Mouse (Mus musculus): ENCODE measurements around the gene Gm28035. TPM values are rescaled to one million over a fixed set of nuclear protein-coding genes. Genes with fewer than 3 reads are reported as not detected.

Gene Gm28035
- polyA plus RNA-seq, 1 experiment from 2014 or later: 0.15 TPM

DNA sequence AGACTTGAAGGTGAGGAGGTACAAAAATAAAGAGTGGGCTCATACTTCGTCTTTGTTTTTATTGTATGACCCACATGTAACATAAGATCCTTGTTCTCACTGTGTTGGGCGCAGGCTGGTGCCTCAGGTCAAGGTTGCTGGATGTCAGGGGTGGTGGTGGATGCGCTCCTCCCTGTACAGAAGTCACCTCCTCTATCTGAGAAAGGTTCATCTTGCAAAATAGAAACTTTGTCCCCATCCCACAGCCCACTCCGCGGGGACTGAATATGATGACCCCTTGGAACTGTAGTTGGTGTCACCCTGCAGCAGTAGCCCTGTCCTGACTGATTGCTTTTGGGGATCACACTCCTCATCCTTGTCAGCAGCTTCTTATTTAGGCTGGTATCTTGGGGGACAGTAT is 6.7 kb downstream of the Gm28035 start:
- H3K9ac ChIP-seq (replicated peaks; ENCODE audit: low read depth, low read length): no peak overlapping the region
- 98% methylated on average over 5 of the region's 5 CpGs for WGBS
- ATAC-seq (ENCODE audit: low read depth): no peak
- H3K9me3 ChIP-seq (ENCODE audit: control insufficient read depth, low read length): no peaks in the 10 kb centered on the region
- no peak overlapping the region for H3K4me3 ChIP-seq (ENCODE audit: low read depth, low read length)
- no peak overlapping the region for H3K4me2 ChIP-seq (ENCODE audit: low read depth, low read length)
- no peaks in the 10 kb centered on the region for H3K4me1 ChIP-seq (ENCODE audit: control insufficient read depth, insufficient read depth, low read length)
- H3K27me3 ChIP-seq (ENCODE audit: control insufficient read depth, insufficient read depth, low read length): no peaks in the 10 kb centered on the region
- peaks cover 21% of the 10 kb centered on the region for H3K36me3 ChIP-seq (ENCODE audit: control insufficient read depth, insufficient read depth, low read length)
- H3K27ac ChIP-seq (ENCODE audit: low read depth, low read length): no peak overlapping the region

DNA sequence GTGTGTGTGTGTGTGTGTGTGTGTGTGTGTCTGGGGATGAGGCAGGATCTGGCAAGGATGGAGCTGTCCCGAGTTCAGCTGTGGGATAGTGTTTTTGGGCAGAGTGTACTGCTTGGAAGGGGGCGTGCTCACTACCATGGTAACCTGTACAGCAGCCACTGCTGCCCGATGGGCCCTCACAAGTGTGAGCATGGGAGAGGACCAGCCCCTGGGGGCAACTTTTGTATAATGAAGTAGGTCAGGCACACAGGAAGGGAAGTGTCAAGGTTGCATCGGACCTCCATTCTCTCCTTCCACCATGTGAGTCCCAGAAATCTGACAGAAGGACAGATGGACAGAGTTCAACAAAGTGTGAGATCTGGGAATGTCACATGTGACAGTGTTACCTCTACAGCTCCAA is 7.3 kb downstream of the Gm28035 start:
- no peaks in the 10 kb centered on the region for H3K9me3 ChIP-seq (ENCODE audit: control insufficient read depth, low read length)
- H3K4me1 ChIP-seq (ENCODE audit: control insufficient read depth, insufficient read depth, low read length): no peaks in the 10 kb centered on the region
- no peaks in the 10 kb centered on the region for H3K27me3 ChIP-seq (ENCODE audit: control insufficient read depth, insufficient read depth, low read length)
- no peak overlapping the region for H3K4me2 ChIP-seq (ENCODE audit: low read depth, low read length)
- ATAC-seq (ENCODE audit: low read depth): no peak
- WGBS: 68% methylated on average over 4 of the region's 4 CpGs
- H3K36me3 ChIP-seq (ENCODE audit: control insufficient read depth, insufficient read depth, low read length): peaks cover 21% of the 10 kb centered on the region
- H3K9ac ChIP-seq (replicated peaks; ENCODE audit: low read depth, low read length): no peak overlapping the region
- H3K4me3 ChIP-seq (ENCODE audit: low read depth, low read length): no peak overlapping the region
- no peak overlapping the region for H3K27ac ChIP-seq (ENCODE audit: low read depth, low read length)

DNA sequence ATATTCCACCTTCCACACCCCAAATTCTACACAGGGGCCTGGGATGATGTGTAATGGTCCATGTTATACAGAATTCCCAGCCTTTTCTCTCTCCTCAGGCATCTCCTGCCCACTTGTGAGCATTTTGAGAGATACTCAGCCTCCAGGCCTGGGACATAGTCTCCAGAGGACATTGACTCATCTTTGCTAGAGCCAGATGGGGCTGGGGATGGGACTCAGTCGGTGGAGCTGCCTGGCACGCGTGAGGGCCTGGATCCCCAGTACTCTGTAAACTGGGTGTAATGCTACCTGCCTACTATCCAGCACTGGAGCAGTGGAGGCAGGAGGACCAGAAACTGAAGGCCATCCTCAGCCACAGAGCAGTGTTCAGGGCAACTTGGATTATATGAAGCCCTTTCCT is 8.8 kb downstream of the Gm28035 start:
- Histone ChIP-seq H3K9ac (replicated peaks; ENCODE audit: low read depth, low read length) (no peak overlapping the region), H3K4me3 (ENCODE audit: low read depth, low read length) (no peak overlapping the region), H3K36me3 (ENCODE audit: control insufficient read depth, insufficient read depth, low read length) (peaks cover 14% of the 10 kb centered on the region; the same call in 1 of the 2 replicates), H3K27me3 (ENCODE audit: control insufficient read depth, insufficient read depth, low read length) (no peaks in the 10 kb centered on the region), H3K4me1 (ENCODE audit: control insufficient read depth, insufficient read depth, low read length) (no peaks in the 10 kb centered on the region), H3K9me3 (ENCODE audit: control insufficient read depth, low read length) (no peaks in the 10 kb centered on the region), H3K27ac (ENCODE audit: low read depth, low read length) (no peak overlapping the region), H3K4me2 (ENCODE audit: low read depth, low read length) (no peak overlapping the region)
- ATAC-seq (ENCODE audit: low read depth): no peak
- 90% methylated on average over 3 of the region's 3 CpGs for WGBS

DNA sequence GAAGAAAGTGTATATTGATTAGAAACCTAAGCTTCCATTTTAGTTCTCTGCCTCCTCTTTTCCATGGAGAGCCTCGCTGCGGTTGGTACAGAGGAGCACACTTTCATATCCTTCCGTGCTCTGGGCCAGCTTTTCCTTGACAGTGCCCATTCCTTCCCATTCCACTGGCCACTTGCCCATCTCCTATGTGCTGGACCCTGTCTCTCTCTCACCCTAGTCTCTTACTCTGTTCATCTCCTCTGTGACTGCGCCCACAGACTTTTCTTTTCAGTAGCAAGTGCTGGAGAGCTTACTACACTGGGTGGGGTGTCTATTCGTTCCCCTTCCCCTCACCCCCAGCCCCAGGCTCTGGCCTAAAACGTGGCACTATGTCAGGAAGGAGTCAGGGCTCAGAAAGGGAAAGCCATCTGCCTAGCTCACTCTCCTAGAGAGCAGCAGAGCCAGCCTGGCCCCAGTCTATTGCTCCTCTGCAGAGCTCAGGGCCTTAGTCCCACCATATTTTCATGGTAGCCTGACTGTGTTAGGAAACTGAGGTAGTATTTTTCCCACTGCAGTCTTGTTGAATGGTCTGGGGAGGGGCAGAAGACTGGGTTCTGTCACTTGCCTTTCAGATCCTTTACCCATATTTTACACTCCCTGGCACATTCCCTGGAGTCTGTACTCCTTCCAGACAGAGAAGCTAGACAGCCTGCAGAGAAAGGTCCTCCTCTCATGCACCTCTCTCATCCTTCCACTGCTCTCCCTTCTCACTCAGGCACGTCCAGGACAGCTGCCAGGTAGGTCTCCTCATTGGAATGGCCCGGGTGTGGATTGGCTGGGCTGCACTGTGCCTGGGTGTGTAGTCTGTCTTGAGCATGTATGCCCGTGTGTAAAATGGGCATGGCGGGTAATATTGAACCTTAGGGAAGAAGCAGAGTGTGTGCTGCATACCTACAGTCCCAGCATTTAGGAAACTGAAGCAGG is 10.1 kb downstream of the Gm28035 start:
- Histone ChIP-seq H3K9ac (replicated peaks; ENCODE audit: low read depth, low read length) (no peak overlapping the region), H3K4me2 (ENCODE audit: low read depth, low read length) (no peak overlapping the region), H3K9me3 (ENCODE audit: control insufficient read depth, low read length) (no peaks in the 10 kb centered on the region), H3K27me3 (ENCODE audit: control insufficient read depth, insufficient read depth, low read length) (no peaks in the 10 kb centered on the region), H3K4me1 (ENCODE audit: control insufficient read depth, insufficient read depth, low read length) (no peaks in the 10 kb centered on the region), H3K4me3 (ENCODE audit: low read depth, low read length) (no peak overlapping the region), H3K36me3 (ENCODE audit: control insufficient read depth, insufficient read depth, low read length) (peaks cover 20% of the 10 kb centered on the region), H3K27ac (ENCODE audit: low read depth, low read length) (no peak overlapping the region)
- WGBS: 87% methylated on average over 10 of the region's 10 CpGs
- ATAC-seq (ENCODE audit: low read depth): no peak

DNA sequence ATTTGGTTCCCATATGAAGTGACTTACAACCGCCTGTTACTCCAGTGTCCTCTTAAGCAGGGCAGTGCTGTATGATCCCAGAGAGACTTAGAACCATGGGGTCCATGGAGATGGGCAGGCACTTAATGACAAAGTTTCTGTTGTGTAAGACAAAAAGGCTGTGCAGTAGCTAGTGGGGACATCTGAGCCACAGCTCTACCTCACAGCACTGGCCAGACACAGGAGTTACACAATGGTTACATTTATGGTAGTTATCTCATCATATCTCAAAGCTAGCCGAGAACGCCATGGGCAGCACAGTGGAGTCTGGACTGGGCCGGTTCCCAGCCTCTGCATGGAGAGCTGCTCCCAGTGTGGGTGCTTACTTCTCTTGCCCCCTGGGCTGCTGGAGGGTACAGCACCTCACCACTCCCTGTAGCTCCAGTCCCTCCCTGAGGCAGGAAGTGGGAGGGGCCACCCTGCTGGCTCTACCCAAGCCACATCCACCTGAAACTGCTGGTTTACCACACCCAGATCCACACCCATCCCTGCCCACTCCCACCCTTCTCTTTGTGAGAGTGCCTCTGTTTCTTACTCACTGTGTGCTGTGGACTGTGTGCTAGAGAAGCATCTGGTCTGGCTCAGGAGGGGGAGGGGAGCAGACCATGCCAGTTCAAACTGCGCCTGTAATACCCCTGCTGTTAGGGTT is 11.2 kb downstream of the Gm28035 start:
- ATAC-seq (ENCODE audit: low read depth): no peak
- 72% methylated on average over 5 of the region's 5 CpGs for whole genome bisulfite sequencing
- H3K36me3 ChIP-seq (ENCODE audit: control insufficient read depth, insufficient read depth, low read length): peaks cover 31% of the 10 kb centered on the region

DNA sequence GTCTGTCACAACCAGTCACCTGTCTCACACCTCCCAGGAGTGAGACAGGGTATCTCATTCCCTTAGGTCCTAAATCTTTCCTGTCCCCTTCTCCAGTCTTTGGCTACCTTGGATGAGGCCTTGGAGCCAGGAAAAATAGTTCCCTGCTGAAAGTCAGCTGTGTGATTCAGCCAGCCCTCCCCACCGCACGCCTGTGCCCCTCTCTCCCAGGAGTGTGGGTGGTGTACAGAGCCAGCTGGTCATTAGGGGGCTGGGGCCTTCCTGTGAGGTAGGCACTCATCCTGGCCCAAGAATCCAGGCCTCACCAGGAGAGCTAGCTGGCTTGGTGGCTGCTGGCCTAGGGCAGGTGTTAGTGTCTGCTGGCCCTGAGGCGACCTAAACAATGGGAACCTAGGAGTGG is 12.2 kb downstream of the Gm28035 start:
- Histone ChIP-seq H3K4me3 (ENCODE audit: low read depth, low read length) (no peak overlapping the region), H3K27me3 (ENCODE audit: control insufficient read depth, insufficient read depth, low read length) (no peaks in the 10 kb centered on the region), H3K4me2 (ENCODE audit: low read depth, low read length) (no peak overlapping the region), H3K9me3 (ENCODE audit: control insufficient read depth, low read length) (no peaks in the 10 kb centered on the region), H3K36me3 (ENCODE audit: control insufficient read depth, insufficient read depth, low read length) (peaks cover 41% of the 10 kb centered on the region), H3K4me1 (ENCODE audit: control insufficient read depth, insufficient read depth, low read length) (no peaks in the 10 kb centered on the region), H3K27ac (ENCODE audit: low read depth, low read length) (no peak overlapping the region), H3K9ac (replicated peaks; ENCODE audit: low read depth, low read length) (no peak overlapping the region)
- WGBS: 79% methylated on average over 3 of the region's 3 CpGs
- no peak for ATAC-seq (ENCODE audit: low read depth)

More for the DNA sequence above, 11.2 kb downstream of the Gm28035 start:
- Histone ChIP-seq H3K9ac (replicated peaks; ENCODE audit: low read depth, low read length) (no peak overlapping the region), H3K4me1 (ENCODE audit: control insufficient read depth, insufficient read depth, low read length) (no peaks in the 10 kb centered on the region), H3K9me3 (ENCODE audit: control insufficient read depth, low read length) (no peaks in the 10 kb centered on the region), H3K27me3 (ENCODE audit: control insufficient read depth, insufficient read depth, low read length) (no peaks in the 10 kb centered on the region), H3K27ac (ENCODE audit: low read depth, low read length) (no peak overlapping the region), H3K4me3 (ENCODE audit: low read depth, low read length) (no peak overlapping the region), H3K4me2 (ENCODE audit: low read depth, low read length) (no peak overlapping the region)

DNA sequence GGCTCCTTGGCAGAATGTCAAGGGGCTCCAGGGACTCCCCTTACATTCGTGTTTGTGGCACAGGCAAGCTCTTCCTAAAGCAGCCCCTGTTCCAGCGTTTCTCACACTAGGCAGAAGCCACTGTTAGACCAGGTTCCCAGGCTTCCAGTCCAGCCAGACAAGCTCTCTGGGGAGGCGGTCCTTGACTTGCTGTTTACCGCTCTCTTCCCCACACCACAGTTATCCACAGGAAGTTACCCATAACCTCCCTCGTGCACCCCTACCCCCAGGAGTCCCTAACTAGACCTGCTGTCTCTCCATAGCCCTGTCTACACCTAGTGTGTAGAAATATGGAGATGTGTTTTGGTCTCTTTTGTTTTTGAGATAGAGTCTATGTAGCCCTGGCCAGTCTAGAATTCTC is 13.4 kb downstream of the Gm28035 start:
- 77% methylated on average over 5 of the region's 5 CpGs for WGBS
- Histone ChIP-seq H3K4me2 (ENCODE audit: low read depth, low read length) (no peak overlapping the region), H3K4me1 (ENCODE audit: control insufficient read depth, insufficient read depth, low read length) (no peaks in the 10 kb centered on the region), H3K27me3 (ENCODE audit: control insufficient read depth, insufficient read depth, low read length) (no peaks in the 10 kb centered on the region), H3K27ac (ENCODE audit: low read depth, low read length) (no peak overlapping the region), H3K9me3 (ENCODE audit: control insufficient read depth, low read length) (no peaks in the 10 kb centered on the region), H3K9ac (replicated peaks; ENCODE audit: low read depth, low read length) (no peak overlapping the region), H3K36me3 (ENCODE audit: control insufficient read depth, insufficient read depth, low read length) (peaks cover 48% of the 10 kb centered on the region), H3K4me3 (ENCODE audit: low read depth, low read length) (no peak overlapping the region)
- no peak for ATAC-seq (ENCODE audit: low read depth)

DNA sequence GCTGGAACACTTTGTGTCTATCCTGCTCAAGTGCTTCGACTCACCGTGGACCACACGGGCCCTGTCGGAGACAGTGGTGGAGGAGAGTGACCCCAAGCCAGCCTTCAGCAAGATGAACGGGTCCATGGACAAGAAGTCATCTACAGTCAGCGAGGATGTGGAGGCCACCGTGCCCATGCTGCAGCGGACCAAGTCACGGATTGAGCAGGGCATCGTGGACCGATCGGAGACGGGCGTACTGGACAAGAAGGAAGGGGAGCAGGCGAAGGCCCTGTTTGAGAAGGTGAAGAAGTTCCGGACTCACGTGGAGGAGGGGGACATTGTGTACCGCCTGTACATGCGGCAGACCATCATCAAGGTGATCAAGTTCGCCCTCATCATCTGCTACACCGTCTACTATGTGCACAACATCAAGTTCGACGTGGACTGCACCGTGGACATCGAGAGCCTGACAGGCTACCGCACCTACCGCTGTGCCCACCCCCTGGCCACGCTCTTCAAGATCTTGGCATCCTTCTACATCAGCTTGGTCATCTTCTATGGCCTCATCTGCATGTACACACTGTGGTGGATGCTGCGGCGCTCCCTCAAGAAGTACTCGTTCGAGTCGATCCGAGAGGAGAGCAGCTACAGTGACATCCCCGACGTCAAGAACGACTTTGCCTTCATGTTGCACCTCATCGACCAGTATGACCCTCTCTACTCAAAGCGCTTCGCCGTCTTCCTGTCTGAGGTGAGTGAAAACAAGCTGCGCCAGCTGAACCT is 15.4 kb downstream of the Gm28035 start:
- no peak overlapping the region for H3K27ac ChIP-seq (ENCODE audit: low read depth, low read length)
- H3K4me3 ChIP-seq (ENCODE audit: low read depth, low read length): no peak overlapping the region
- H3K9ac ChIP-seq (replicated peaks; ENCODE audit: low read depth, low read length): no peak overlapping the region
- ATAC-seq (ENCODE audit: low read depth): no peak
- H3K36me3 ChIP-seq (ENCODE audit: control insufficient read depth, insufficient read depth, low read length): peaks cover 46% of the 10 kb centered on the region
- WGBS: 97% methylated on average over 42 of the region's 42 CpGs
- H3K4me1 ChIP-seq (ENCODE audit: control insufficient read depth, insufficient read depth, low read length): no peaks in the 10 kb centered on the region
- H3K4me2 ChIP-seq (ENCODE audit: low read depth, low read length): no peak overlapping the region
- no peaks in the 10 kb centered on the region for H3K27me3 ChIP-seq (ENCODE audit: control insufficient read depth, insufficient read depth, low read length)
- H3K9me3 ChIP-seq (ENCODE audit: control insufficient read depth, low read length): no peaks in the 10 kb centered on the region
